Mouse (Mus musculus): ENCODE results near the gene Gm1043. TPM values are rescaled to one million over a fixed set of nuclear protein-coding genes. Genes with fewer than 3 reads are reported as not detected.

Gm1043 gene
- polyA plus RNA-seq, 1 experiment, result not detected

- Histone ChIP-seq H3K27ac (ENCODE audit: insufficient read depth, low read depth, low read length) (no peak overlapping the region), H3K4me1 (ENCODE audit: control insufficient read depth, insufficient read depth, low read length) (no peaks in the 10 kb centered on the region), H3K4me3 (ENCODE audit: insufficient read depth, low read length) (no peak overlapping the region)
- TF ChIP-seq CTCF (IDR thresholded peaks at IDR 0.05; ENCODE audit: low read depth, low read length), result no peak
- no peak for TF ChIP-seq POLR2A (IDR thresholded peaks at IDR 0.05; ENCODE audit: borderline replicate concordance, low read depth, low read length)
Measured at GRCm38 (mm10) chr5:37064454-37065449, 20.4 kb upstream of the Gm1043 start.

- H3K4me1 ChIP-seq (ENCODE audit: control insufficient read depth, insufficient read depth, low read length), result no peaks in the 10 kb centered on the region
- no peak overlapping the region for H3K4me3 ChIP-seq (ENCODE audit: insufficient read depth, low read length)
- TF ChIP-seq CTCF (IDR thresholded peaks at IDR 0.05; ENCODE audit: low read depth, low read length) (no peak), POLR2A (IDR thresholded peaks at IDR 0.05; ENCODE audit: borderline replicate concordance, low read depth, low read length) (no peak)
- no peak overlapping the region for H3K27ac ChIP-seq (ENCODE audit: insufficient read depth, low read depth, low read length)
Measured at GRCm38 (mm10) chr5:37066703-37067568, 18.2 kb upstream of the Gm1043 start.

GRCm38 (mm10) chr5:37073660-37074059 is 11.5 kb upstream of the Gm1043 start:
- H3K27ac ChIP-seq (ENCODE audit: insufficient read depth, low read depth, low read length), result no peak overlapping the region
- no peak for TF ChIP-seq POLR2A (IDR thresholded peaks at IDR 0.05; ENCODE audit: borderline replicate concordance, low read depth, low read length)
- TF ChIP-seq CTCF (IDR thresholded peaks at IDR 0.05; ENCODE audit: low read depth, low read length), result no peak
- H3K4me1 ChIP-seq (ENCODE audit: control insufficient read depth, insufficient read depth, low read length), result no peaks in the 10 kb centered on the region
- H3K4me3 ChIP-seq (ENCODE audit: insufficient read depth, low read length), result no peak overlapping the region

GRCm38 (mm10) chr5:37076692-37077329 is 8.4 kb upstream of the Gm1043 start:
- Histone ChIP-seq H3K4me1 (ENCODE audit: control insufficient read depth, insufficient read depth, low read length) (no peaks in the 10 kb centered on the region), H3K4me3 (ENCODE audit: insufficient read depth, low read length) (no peak overlapping the region), H3K27ac (ENCODE audit: insufficient read depth, low read depth, low read length) (no peak overlapping the region)
- TF ChIP-seq CTCF (IDR thresholded peaks at IDR 0.05; ENCODE audit: low read depth, low read length), result no peak
- TF ChIP-seq POLR2A (IDR thresholded peaks at IDR 0.05; ENCODE audit: borderline replicate concordance, low read depth, low read length), result no peak

- H3K4me3 ChIP-seq (ENCODE audit: insufficient read depth, low read length), result no peak overlapping the region
- H3K4me1 ChIP-seq (ENCODE audit: control insufficient read depth, insufficient read depth, low read length), result no peaks in the 10 kb centered on the region
- no peak overlapping the region for H3K27ac ChIP-seq (ENCODE audit: insufficient read depth, low read depth, low read length)
- TF ChIP-seq POLR2A (IDR thresholded peaks at IDR 0.05; ENCODE audit: borderline replicate concordance, low read depth, low read length) (no peak), CTCF (IDR thresholded peaks at IDR 0.05; ENCODE audit: low read depth, low read length) (no peak)
Measured at GRCm38 (mm10) chr5:37077330-37077698, 7.9 kb upstream of the Gm1043 start.

- H3K27ac ChIP-seq (ENCODE audit: insufficient read depth, low read depth, low read length), result no peak overlapping the region
- H3K4me3 ChIP-seq (ENCODE audit: insufficient read depth, low read length), result no peak overlapping the region
- TF ChIP-seq CTCF (IDR thresholded peaks at IDR 0.05; ENCODE audit: low read depth, low read length), result no peak
- TF ChIP-seq POLR2A (IDR thresholded peaks at IDR 0.05; ENCODE audit: borderline replicate concordance, low read depth, low read length), result no peak
- H3K4me1 ChIP-seq (ENCODE audit: control insufficient read depth, insufficient read depth, low read length), result no peaks in the 10 kb centered on the region
Measured at GRCm38 (mm10) chr5:37079484-37079883, 5.7 kb upstream of the Gm1043 start.

- Histone ChIP-seq H3K27ac (ENCODE audit: insufficient read depth, low read depth, low read length) (no peak overlapping the region), H3K4me3 (ENCODE audit: insufficient read depth, low read length) (no peak overlapping the region), H3K4me1 (ENCODE audit: control insufficient read depth, insufficient read depth, low read length) (no peaks in the 10 kb centered on the region)
- TF ChIP-seq POLR2A (IDR thresholded peaks at IDR 0.05; ENCODE audit: borderline replicate concordance, low read depth, low read length), result no peak
- TF ChIP-seq CTCF (IDR thresholded peaks at IDR 0.05; ENCODE audit: low read depth, low read length), result no peak
Measured at GRCm38 (mm10) chr5:37080601-37081000, 4.6 kb upstream of the Gm1043 start.

- H3K27ac ChIP-seq (ENCODE audit: insufficient read depth, low read depth, low read length), result no peak overlapping the region
- no peak overlapping the region for H3K4me3 ChIP-seq (ENCODE audit: insufficient read depth, low read length)
- H3K4me1 ChIP-seq (ENCODE audit: control insufficient read depth, insufficient read depth, low read length), result no peaks in the 10 kb centered on the region
- TF ChIP-seq CTCF (IDR thresholded peaks at IDR 0.05; ENCODE audit: low read depth, low read length), result no peak
- TF ChIP-seq POLR2A (IDR thresholded peaks at IDR 0.05; ENCODE audit: borderline replicate concordance, low read depth, low read length), result no peak
Measured at GRCm38 (mm10) chr5:37082420-37082819, 2.8 kb upstream of the Gm1043 start.

GRCm38 (mm10) chr5:37083209-37083770 is 1.9 kb upstream of the Gm1043 start:
- no peak overlapping the region for H3K4me3 ChIP-seq (ENCODE audit: insufficient read depth, low read length)
- H3K4me1 ChIP-seq (ENCODE audit: control insufficient read depth, insufficient read depth, low read length), result no peaks in the 10 kb centered on the region
- H3K27ac ChIP-seq (ENCODE audit: insufficient read depth, low read depth, low read length), result no peak overlapping the region
- TF ChIP-seq POLR2A (IDR thresholded peaks at IDR 0.05; ENCODE audit: borderline replicate concordance, low read depth, low read length) (no peak), CTCF (IDR thresholded peaks at IDR 0.05; ENCODE audit: low read depth, low read length) (no peak)
